19 mouse cellular contexts compared by ENCODE assay signal in genomic region chr2:128768545-128769247, GRCm38 (mm10). TPM values are rescaled to one million over a fixed set of nuclear protein-coding genes. Genes with fewer than 3 reads are reported as not detected.
DNase-seq lines count a peak whose midpoint lies in the region; ATAC-seq and TF ChIP-seq lines count a peak whose summit lies in the region.
"Had no signal": no experiment of that assay in that cellular context is flagged by ENCODE, and none has a peak within 500 bp of the region (broad histone marks: within the 10 kb centered on the region; RNA-seq: fewer than 3 reads in every experiment).

No protein-coding gene starts in this region.

- H3K4me3 ChIP-seq in intestine, postnatal 0 days (ENCODE audit: low read depth, low read length), result no peak overlapping the region
- H3K4me3 ChIP-seq: embryonic facial prominence, embryonic 12.5 days; forebrain, embryonic 12.5 days; heart, embryonic 12.5 days had no signal

- H3K27ac ChIP-seq in intestine, postnatal 0 days (ENCODE audit: low read depth, low read length), result no peak overlapping the region
- H3K27ac ChIP-seq: embryonic facial prominence, embryonic 12.5 days; forebrain, embryonic 12.5 days had no signal

- TF ChIP-seq CTCF in intestine, postnatal 0 days (IDR thresholded peaks at IDR 0.05; ENCODE audit: low read depth), result no peak

- H3K9ac ChIP-seq in intestine, postnatal 0 days (ENCODE audit: low read depth, low read length), result no peak overlapping the region
- H3K9ac ChIP-seq: embryonic facial prominence, embryonic 12.5 days; forebrain, embryonic 12.5 days; heart, embryonic 12.5 days had no signal

- H3K36me3 ChIP-seq in intestine, postnatal 0 days (ENCODE audit: control insufficient read depth, insufficient read depth), result peaks cover 28% of the 10 kb centered on the region
- H3K36me3 ChIP-seq: forebrain, embryonic 12.5 days; G1E had no signal

- H3K4me2 ChIP-seq in intestine, postnatal 0 days (replicated peaks; ENCODE audit: low read depth), result no peak overlapping the region
- H3K4me2 ChIP-seq: embryonic facial prominence, embryonic 12.5 days; forebrain, embryonic 12.5 days; heart, embryonic 12.5 days had no signal

- peak; percentile 18; the same call in 1 of the 2 replicates for ATAC-seq in intestine, postnatal 0 days
- ATAC-seq: CD4-positive, CD25-positive, alpha-beta regulatory T cell, adult 4 months; forebrain, embryonic 16.5 days had no signal

- H3K9me3 ChIP-seq in intestine, postnatal 0 days (ENCODE audit: control insufficient read depth), result no peaks in the 10 kb centered on the region
- H3K9me3 ChIP-seq: embryonic facial prominence, embryonic 12.5 days; forebrain, embryonic 12.5 days; G1E; heart, embryonic 12.5 days had no signal

- intact Hi-C loops in heart, postnatal 36 days (cut with DNase I), result no loop called here

- 34% methylated on average over 4 of the region's 4 CpGs for WGBS in intestine, postnatal 0 days

- no peaks in the 10 kb centered on the region for H3K4me1 ChIP-seq in intestine, postnatal 0 days (replicated peaks; ENCODE audit: control insufficient read depth, insufficient read depth, low read length)
- H3K4me1 ChIP-seq: embryonic facial prominence, embryonic 12.5 days; forebrain, embryonic 12.5 days; heart, embryonic 12.5 days had no signal

- peak; percentile 70 for DNase-seq in heart, adult 11 months
- no peak for DNase-seq in heart, postnatal 36 days
- peak; percentile 65 for DNase-seq in kidney, adult 9 months
- DNase-seq in kidney, postnatal 14 days, result no peak
- DNase-seq in yolk sac, embryonic 10.5 days (ENCODE audit: low spot score), result peak; percentile 43
- no peak for DNase-seq in right cerebral cortex, adult 18-20 months
- DNase-seq: adrenal gland, postnatal 10 days; B cell, adult 2 months; cerebellum, adult 11 months; cerebellum, adult 8-10 months; cerebellum, postnatal 14 days; gastrocnemius, postnatal 14 days had no signal

- no peaks in the 10 kb centered on the region for H3K27me3 ChIP-seq in intestine, postnatal 0 days (replicated peaks; ENCODE audit: control insufficient read depth, insufficient read depth, low read length)
- H3K27me3 ChIP-seq: embryonic facial prominence, embryonic 12.5 days; forebrain, embryonic 12.5 days; heart, embryonic 12.5 days had no signal

RNA-seq across cellular contexts. Expression of gene Tmem87b, which starts 49.2 kb away (rescaled TPM):
- 10 to 100 TPM; 20.2 to 25.1 TPM for total RNA-seq in heart, postnatal 36 days (2021)
- 108 and 112 TPM in 2 replicates for polyA plus RNA-seq in intestine, postnatal 0 days (2015; fragmentation: Nextera tagmentation; extraction: Ambion mirVana)

Comparison
In these comparisons a context has a peak if more than half of its experiments do, and no peak if none do; other contexts are left out.
1. DNase-seq: peak in heart, adult 11 months (single experiment), kidney, adult 9 months (single experiment) and yolk sac, embryonic 10.5 days (single experiment); none in heart, postnatal 36 days (0 of 2), kidney, postnatal 14 days (single experiment) and right cerebral cortex, adult 18-20 months (single experiment).